Mouse (Mus musculus) lung, postnatal 25 days (tissue): ENCODE data around the gene Cog2.

Experiments used
- DNase-seq: peaks from one replicate; pipeline ENCODE4 v3.0.0; 2022; ENCODE audit warnings: low spot score

Gene Cog2

DNA sequence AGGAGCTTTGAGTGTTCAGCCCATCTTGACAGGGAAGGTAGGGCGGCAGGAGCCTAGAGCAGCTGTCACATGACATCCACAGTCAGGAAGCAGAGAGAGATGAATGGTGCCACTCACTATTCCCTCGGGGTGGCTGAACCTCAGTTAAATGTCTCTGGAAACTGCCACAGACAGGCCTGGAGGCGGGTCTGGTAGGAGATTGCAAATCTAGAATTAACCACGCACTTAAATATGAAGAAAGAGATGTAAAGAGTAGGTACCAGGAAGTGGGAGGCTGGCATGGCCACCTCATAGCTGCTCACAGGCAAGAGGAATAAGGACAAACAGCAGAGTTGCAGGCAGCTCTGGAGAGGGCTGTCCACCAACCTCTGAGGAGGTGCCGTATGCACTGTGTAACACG, 3.4 kb upstream of the Cog2 start:
- DNase-seq: no peak

DNA sequence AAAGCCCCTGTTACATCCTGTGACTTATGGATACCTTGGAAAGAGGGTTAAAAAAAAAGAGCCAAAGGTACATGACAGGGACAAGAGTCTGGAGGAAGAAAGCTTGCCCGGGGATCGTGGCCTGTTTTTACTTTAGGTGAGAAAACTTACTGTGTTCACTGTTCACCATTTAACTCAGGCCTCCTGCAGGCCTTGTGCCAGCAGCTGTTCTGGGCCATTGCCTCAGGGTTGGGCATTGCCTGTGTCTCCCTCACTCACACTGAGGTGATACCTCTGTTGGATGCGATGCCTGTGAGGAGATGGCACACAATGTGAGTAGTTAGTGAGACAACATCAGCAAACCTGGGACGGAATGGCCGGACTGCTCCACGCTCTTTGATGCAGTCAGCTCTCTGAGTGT, 1.4 kb downstream of the Cog2 start:
- no peak for DNase-seq

DNA sequence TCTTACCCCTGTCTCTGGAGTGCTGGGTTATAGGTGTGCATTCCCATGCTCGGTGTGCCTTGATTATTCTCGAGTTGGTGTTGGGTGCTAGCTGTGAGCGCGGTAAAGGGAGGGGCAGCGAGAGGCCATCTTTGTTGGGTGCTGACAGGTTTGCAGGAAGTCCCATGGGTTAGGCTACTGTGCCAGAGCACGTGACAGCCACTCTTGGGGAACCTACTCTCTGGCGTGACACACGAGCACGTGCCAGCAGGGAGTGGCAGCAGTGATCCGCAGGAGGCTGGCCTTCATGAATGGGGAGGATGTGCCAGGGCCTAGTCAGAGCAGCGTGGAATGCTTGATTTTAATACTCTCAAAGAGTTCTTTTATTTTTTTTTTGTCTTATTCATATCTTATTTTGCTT, 5.7 kb downstream of the Cog2 start:
- peak; percentile 28 for DNase-seq

DNA sequence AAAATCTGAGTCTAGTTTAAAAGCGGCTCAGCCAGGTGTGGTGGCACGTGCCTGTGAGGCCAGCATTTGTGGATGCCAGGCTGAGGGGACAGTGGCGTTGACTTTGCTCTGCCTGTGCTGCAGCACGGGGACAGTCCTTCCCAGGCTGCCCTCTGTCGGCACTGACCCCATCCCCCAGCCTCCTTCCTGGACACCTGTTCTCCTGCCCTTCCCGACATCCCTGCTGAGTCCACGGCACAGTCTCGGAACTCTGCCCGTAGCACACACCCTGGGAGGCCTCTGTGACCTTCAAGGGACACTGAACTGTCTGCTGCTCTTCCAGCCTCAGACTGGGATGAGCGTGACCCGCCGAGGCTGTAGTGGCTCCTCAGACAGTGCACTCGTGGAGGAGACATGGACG, 9.5 kb downstream of the Cog2 start:
- DNase-seq: no peak

DNA sequence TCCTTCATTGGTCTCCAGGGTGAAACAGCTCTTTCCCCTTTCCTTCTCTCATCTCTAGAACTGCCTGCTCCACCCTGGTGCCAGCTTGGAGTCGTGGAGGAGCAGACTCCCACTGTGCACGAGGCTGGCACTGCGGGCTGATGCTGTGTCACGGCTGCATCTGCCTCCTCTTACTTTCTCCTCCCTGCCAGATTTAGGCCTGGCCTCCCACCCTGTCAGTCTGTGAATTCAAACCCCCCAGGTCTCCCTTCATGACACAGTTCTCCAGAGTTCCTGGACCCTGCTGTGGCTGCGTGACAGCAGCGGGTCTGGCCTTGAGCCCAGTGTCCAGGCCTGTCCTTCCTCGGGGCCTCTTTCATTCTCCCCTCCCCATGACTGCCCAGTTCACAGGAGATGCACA, 10.0 kb downstream of the Cog2 start:
- no peak for DNase-seq

GRCm38 (mm10) chr8:124530996-124531395, 10.4 kb downstream of the Cog2 start:
- no peak for DNase-seq

- no peak for DNase-seq
These were observed 12.1 kb downstream of the Cog2 start for GRCm38 (mm10) chr8:124532626-124533025.

GRCm38 (mm10) chr8:124535451-124535850, 14.9 kb downstream of the Cog2 start:
- DNase-seq: no peak

DNA sequence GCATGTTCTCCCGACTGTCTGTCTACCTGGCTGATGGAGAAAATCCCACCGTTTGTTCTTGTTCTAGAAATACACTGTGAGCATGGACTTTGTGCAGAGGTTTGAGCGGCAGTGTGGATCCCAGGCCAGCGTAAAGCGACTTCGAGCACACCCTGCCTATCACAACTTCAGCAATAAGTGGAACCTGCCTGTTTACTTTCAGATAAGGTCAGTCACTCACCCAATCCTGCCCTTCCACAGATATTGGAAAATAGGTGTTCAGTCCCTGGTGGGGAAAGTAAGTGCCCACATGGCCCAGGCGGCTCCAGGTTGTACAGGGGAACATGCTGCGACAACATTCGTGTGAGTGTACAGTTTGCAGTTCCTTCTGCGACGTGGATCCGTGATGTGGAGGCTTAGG, 20.3 kb downstream of the Cog2 start:
- DNase-seq: no peak

DNA sequence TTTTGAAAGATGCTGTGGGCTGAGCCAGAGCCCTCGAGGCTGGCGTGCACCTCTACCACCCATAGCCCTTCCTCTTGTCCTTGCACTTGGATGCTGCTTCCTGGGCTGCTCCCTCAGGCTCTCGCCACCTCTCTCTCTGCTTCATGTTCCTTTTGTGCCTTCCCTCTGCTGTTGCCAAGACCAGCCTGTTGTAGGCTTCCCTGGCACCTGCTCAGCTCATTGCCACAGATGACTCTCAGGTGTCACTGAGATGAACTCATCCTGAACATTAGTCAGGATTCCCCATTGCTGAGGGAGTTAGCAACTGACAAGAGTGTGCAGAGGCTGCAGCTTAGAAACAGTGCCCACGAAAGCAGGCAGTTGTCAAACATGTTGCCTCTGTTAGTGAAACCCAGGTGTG, 21.4 kb downstream of the Cog2 start:
- no peak for DNase-seq

GRCm38 (mm10) chr8:124543272-124543671, 22.7 kb downstream of the Cog2 start:
- DNase-seq: no peak

DNA sequence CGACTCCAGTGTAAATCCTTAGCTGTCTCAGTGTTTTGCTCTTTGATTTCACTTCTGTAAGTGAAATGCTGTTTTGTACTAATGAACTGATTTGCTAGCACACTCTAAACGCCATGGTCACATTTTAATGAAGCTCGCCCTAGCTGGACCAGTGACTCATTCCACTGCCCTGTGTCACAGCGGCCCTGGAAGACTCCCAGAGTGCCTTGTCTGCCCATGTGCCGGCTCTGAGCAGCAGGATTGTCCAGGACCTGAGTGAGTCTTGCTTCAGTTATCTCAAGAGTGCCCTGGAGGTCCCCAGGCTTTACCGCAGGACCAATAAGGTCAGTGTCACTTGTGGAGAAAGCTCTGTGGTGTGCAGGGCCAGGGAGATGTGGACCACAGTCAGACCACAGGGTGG, 25.8 kb downstream of the Cog2 start:
- no peak for DNase-seq

- no peak for DNase-seq
These were observed 26.2 kb downstream of the Cog2 start for GRCm38 (mm10) chr8:124546815-124547214.

DNA sequence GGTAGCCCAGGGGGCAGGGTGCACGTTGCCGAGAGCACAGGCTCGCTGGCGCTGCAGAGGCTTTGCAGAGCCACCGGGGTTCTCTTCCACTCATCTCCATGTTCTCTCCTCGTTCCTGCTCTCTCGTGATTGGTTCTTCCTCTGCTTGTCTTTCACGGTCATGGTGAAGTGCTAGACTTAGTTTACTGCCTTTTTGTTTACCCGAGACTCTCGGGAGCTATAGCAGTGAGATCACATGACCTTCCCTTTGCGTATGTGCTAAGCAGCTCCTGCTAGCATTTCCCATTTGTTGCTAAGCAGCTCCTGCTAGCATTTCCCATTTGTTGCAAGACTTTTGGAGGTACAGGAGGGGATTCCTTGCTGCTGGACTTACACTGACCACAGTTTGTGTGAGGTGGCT, 26.7 kb downstream of the Cog2 start:
- DNase-seq: no peak

DNA sequence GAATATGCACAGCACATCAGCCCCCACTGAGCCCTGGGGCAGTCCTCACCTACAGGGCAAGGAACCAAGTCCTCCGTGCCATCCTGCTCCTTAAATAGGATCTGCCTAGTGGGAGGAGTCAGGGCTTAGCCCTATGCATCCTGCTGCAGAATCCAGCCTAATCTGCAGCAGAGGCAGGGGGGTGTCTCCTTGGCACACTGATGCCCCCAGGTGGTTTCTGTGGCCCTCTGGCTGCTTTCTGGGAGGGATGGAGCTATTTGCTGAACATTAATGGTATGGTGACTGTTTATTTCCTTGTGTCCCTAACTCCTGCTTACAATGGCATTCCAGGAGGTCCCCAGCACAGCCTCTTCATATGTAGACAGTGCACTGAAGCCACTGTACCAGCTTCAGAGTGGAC, 27.6 kb downstream of the Cog2 start:
- no peak for DNase-seq

GRCm38 (mm10) chr8:124551011-124551661, 30.6 kb downstream of the Cog2 start:
- no peak for DNase-seq

DNA sequence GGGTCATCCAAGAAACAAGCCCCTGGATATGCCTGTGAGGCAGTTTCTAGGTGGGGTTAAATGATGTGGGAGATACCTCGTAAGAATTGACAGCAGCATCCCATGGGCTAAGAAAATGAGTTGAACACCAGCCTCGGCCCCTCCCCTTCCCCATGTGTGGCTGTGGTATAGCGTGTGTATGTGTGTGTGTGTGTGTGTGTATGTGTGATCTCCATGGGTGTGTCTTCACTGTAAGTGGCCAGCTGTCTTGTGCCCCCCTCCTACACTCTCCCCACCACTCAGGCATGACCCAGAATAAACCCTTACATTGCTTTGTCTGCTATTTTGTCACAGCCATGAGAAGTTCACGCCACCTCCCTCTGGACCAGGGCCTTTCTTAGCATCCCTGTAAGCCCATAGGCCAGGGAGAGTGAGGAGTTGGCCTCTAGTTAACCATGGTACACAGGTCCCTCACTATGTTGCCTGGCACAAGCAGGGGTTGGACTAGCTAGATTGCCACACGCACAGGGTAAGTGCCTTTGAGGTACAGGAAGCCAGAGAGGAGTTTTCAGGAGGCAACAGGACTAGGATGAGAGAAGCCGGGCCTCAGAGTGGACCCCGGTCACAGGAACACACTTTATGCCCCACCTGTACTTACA, 34.7 kb downstream of the Cog2 start:
- DNase-seq: no peak

- DNase-seq: no peak
These were observed 35.6 kb downstream of the Cog2 start for GRCm38 (mm10) chr8:124556164-124556563.

- no peak for DNase-seq
These were observed 36.1 kb downstream of the Cog2 start for GRCm38 (mm10) chr8:124556658-124557057.

DNA sequence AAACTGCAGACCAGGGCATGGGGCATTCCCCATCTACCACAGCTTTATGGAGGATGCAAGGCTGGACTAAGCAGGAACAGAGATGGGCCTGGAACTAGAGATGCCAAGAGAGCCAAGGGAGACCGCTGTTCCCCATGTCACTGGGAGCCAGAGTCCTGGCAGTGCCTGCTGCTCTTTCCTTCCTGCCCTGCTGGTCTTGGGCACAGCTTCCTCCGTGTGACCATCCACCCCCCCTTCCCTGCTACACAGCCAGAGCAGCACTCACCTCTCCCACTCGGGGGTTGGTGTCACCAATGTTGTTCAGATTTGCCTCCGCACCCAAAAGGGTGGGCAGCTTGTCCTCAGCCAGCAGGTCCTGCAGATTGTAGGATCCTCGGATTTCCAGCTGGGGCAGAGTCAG, 36.9 kb downstream of the Cog2 start:
- DNase-seq: no peak

- no peak for DNase-seq
These were observed 46.6 kb downstream of the Cog2 start for GRCm38 (mm10) chr8:124567126-124567525.

DNA sequence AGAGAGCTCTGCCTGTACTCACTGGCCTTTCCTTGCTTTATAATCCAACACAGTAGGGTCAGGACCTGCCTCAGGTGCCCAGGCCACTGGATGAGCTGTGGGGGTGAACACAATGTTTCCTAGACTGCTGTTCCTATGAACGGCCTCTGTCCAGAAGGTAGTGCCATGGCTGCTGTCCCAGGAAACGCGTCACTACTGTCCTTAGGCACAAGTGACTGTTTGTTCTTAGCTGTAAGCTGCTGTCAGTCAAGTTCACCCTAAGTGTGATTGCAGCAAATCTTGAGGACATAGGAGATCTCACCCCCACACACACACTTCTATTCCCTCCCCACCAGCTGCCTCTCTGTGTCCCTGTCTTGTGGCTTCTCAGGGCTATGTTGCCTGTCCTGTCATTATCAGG, 47.0 kb downstream of the Cog2 start:
- DNase-seq: no peak

GRCm38 (mm10) chr8:124569100-124569499, 48.5 kb downstream of the Cog2 start:
- DNase-seq: no peak

GRCm38 (mm10) chr8:124569593-124569992, 49.0 kb downstream of the Cog2 start, which contains the start of gene Agt:
Agt (minus strand) TSS chr8:124569706.
- peak; percentile 16 for DNase-seq
